Mouse (Mus musculus): Measurements from ENCODE around the gene Syt16.

Gene Syt16

GRCm38 (mm10) chr12:74321981-74322380 lies 324.5 kb downstream of the Syt16 start:
- DNase-seq = no peak

Data from cerebellum, postnatal 25 days (tissue).